Mouse (Mus musculus): ENCODE measurements around the gene Maz. TPM values are rescaled to one million over a fixed set of nuclear protein-coding genes. Genes with fewer than 3 reads are reported as not detected.
A peak's percentile ranks its signal among the peaks of the same experiment; 100 is the strongest.

Maz gene
- total RNA-seq, 2 experiments from 2014 or later, result 129 to 131 TPM

GRCm38 (mm10) chr7:127008239-127009019 is 18.4 kb downstream of the Maz start:
- peak in 1 of 2 experiments; percentile 66 for DNase-seq (ENCODE audit: low spot score in 2 of 2)

GRCm38 (mm10) chr7:127007313-127008024 is 19.4 kb downstream of the Maz start:
- no peak for DNase-seq (ENCODE audit: low spot score in 2 of 2)

- no peak for DNase-seq (ENCODE audit: low spot score in 2 of 2)
Observed at GRCm38 (mm10) chr7:127004122-127004875, 22.5 kb downstream of the Maz start.

GRCm38 (mm10) chr7:127003620-127004019 is 23.2 kb downstream of the Maz start:
- no peak for DNase-seq (ENCODE audit: low spot score in 2 of 2)

GRCm38 (mm10) chr7:126999568-126999967 is 27.3 kb downstream of the Maz start:
- no peak for DNase-seq (ENCODE audit: low spot score in 2 of 2)

GRCm38 (mm10) chr7:126996449-126996848 is 30.4 kb downstream of the Maz start:
- DNase-seq (ENCODE audit: low spot score in 2 of 2), result no peak

- no peak for DNase-seq (ENCODE audit: low spot score in 2 of 2)
Observed at GRCm38 (mm10) chr7:126988816-126989215, 38.0 kb downstream of the Maz start.

GRCm38 (mm10) chr7:126986319-126986718 is 40.5 kb downstream of the Maz start:
- no peak for DNase-seq (ENCODE audit: low spot score in 2 of 2)

- no peak for DNase-seq (ENCODE audit: low spot score in 2 of 2)
Observed at GRCm38 (mm10) chr7:126984667-126985444, 42.0 kb downstream of the Maz start.

- no peak for DNase-seq (ENCODE audit: low spot score in 2 of 2)
Observed at GRCm38 (mm10) chr7:126983113-126983512, 43.7 kb downstream of the Maz start.

GRCm38 (mm10) chr7:126982054-126982453 is 44.8 kb downstream of the Maz start:
- DNase-seq (ENCODE audit: low spot score in 2 of 2), result no peak

- DNase-seq (ENCODE audit: low spot score in 2 of 2), result no peak
Observed at GRCm38 (mm10) chr7:126981601-126982000, 45.2 kb downstream of the Maz start.

GRCm38 (mm10) chr7:126978841-126979240 is 48.0 kb downstream of the Maz start:
- no peak for DNase-seq (ENCODE audit: low spot score in 2 of 2)

- DNase-seq (ENCODE audit: low spot score in 2 of 2), result no peak
Observed at GRCm38 (mm10) chr7:126976878-126977459, 49.9 kb downstream of the Maz start.

- DNase-seq (ENCODE audit: low spot score in 2 of 2), result peak; percentile 92 to 96
Observed at GRCm38 (mm10) chr7:126975950-126976866, 50.6 kb downstream of the Maz start, which contains the start of gene Cdiptos. Gene Cdiptos (minus strand): TSS chr7:126976098.

GRCm38 (mm10) chr7:126975893-126975949 is 51.1 kb downstream of the Maz start, which contains the start of gene Cdipt:
Gene Cdipt (plus strand): TSS chr7:126975914.
- DNase-seq (ENCODE audit: low spot score in 2 of 2), result no peak

- no peak for DNase-seq (ENCODE audit: low spot score in 2 of 2)
Observed at GRCm38 (mm10) chr7:126975493-126975892, 51.3 kb downstream of the Maz start.

Measured in gastrocnemius, postnatal 4 days (tissue).